Mouse (Mus musculus): Measurements from ENCODE around the gene Ampd2. TPM values are rescaled to one million over a fixed set of nuclear protein-coding genes. Genes with fewer than 3 reads are reported as not detected.

The Ampd2 gene
- polyA plus RNA-seq, 1 experiment from 2014 or later: 18.2 TPM

DNA sequence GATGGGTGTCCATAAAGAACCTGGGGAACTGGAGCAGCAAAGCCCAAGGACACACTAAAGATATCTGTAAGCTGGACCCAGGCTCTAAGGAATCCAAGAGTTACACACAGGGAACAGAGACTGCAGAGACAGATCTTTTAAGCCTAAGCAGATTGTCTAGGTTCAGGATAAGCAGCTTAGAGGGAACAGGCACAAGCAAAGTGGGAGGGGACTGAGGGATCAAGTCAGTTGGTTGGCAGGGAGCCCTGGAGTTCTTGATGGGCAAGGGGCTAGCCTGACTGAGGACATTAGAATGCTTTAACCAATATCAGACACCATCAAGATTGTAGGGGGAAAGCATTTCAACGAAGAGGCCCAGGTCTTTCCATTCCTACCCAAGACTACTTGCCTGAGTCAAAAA is 7.7 kb upstream of the Ampd2 start:
- H3K27ac ChIP-seq (ENCODE audit: low read depth, low read length): no peak overlapping the region
- no peaks in the 10 kb centered on the region for H3K36me3 ChIP-seq (ENCODE audit: control insufficient read depth, insufficient read depth)
- H3K4me2 ChIP-seq (replicated peaks; ENCODE audit: low read depth): no peak overlapping the region
- H3K4me3 ChIP-seq (ENCODE audit: low read depth, low read length): no peak overlapping the region
- ATAC-seq: no peak
- no peaks in the 10 kb centered on the region for H3K27me3 ChIP-seq (replicated peaks; ENCODE audit: control insufficient read depth, insufficient read depth, low read length)
- WGBS: 88% methylated on average over 1 of the region's 1 CpGs
- H3K9ac ChIP-seq (ENCODE audit: low read depth, low read length): no peak overlapping the region
- TF ChIP-seq CTCF (IDR thresholded peaks at IDR 0.05; ENCODE audit: low read depth): no peak
- H3K4me1 ChIP-seq (replicated peaks; ENCODE audit: control insufficient read depth, insufficient read depth, low read length): no peaks in the 10 kb centered on the region
- H3K9me3 ChIP-seq (ENCODE audit: control insufficient read depth): no peaks in the 10 kb centered on the region

- no peak overlapping the region for H3K4me2 ChIP-seq (replicated peaks; ENCODE audit: low read depth)
- no peaks in the 10 kb centered on the region for H3K4me1 ChIP-seq (replicated peaks; ENCODE audit: control insufficient read depth, insufficient read depth, low read length)
- ATAC-seq: no peak
- WGBS: 71% methylated on average over 6 of the region's 6 CpGs
- no peaks in the 10 kb centered on the region for H3K36me3 ChIP-seq (ENCODE audit: control insufficient read depth, insufficient read depth)
- H3K27ac ChIP-seq (ENCODE audit: low read depth, low read length): no peak overlapping the region
- TF ChIP-seq CTCF (IDR thresholded peaks at IDR 0.05; ENCODE audit: low read depth): no peak
- H3K9me3 ChIP-seq (ENCODE audit: control insufficient read depth): no peaks in the 10 kb centered on the region
- no peaks in the 10 kb centered on the region for H3K27me3 ChIP-seq (replicated peaks; ENCODE audit: control insufficient read depth, insufficient read depth, low read length)
- no peak overlapping the region for H3K9ac ChIP-seq (ENCODE audit: low read depth, low read length)
- no peak overlapping the region for H3K4me3 ChIP-seq (ENCODE audit: low read depth, low read length)
These were observed 6.9 kb upstream of the Ampd2 start for GRCm38 (mm10) chr3:108093306-108093705.

DNA sequence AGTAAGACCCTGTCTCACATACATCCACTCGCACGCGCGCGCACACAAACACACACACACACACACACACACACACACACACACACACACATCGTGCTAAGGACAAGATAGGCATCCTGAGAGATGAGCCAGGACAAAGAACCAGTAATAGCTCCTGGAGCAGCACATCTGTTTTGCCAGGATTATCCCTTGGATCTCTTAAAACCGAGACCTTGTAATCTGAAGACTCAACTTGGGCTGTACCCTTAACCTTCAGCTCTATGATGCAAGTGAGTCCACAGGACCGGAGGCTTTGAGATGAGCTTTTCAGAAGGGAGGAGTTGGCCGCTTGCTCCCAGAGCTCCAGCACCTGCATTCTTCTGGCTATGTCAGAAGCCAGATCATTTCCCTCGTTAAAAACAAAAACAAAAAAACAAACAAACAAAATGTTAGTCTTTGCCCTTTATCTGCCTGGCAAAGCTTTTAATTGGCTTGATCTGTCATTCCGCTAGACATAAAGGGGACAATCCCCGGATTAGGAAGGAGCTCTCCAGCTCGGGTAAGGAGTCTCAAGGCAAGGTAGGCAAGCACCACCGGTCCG is 6.2 kb upstream of the Ampd2 start, which contains the start of gene Gnat2:
Gene Gnat2 (plus strand): TSS at position 254 of the 580 bp plus-strand sequence.
- H3K27ac ChIP-seq (ENCODE audit: low read depth, low read length): no peak within 1 kb of the TSS
- H3K9ac ChIP-seq (ENCODE audit: low read depth, low read length): no peak within 1 kb of the TSS
- H3K9me3 ChIP-seq (ENCODE audit: control insufficient read depth): no peaks in the 10 kb centered on the region
- 78% methylated on average over 15 of the region's 15 CpGs for WGBS
- ATAC-seq: no peak
- no peak within 1 kb of the TSS for H3K4me2 ChIP-seq (replicated peaks; ENCODE audit: low read depth)
- no peak within 1 kb of the TSS for H3K4me3 ChIP-seq (ENCODE audit: low read depth, low read length)
- TF ChIP-seq CTCF (IDR thresholded peaks at IDR 0.05; ENCODE audit: low read depth): no peak
- no peaks in the 10 kb centered on the region for H3K27me3 ChIP-seq (replicated peaks; ENCODE audit: control insufficient read depth, insufficient read depth, low read length)
- H3K4me1 ChIP-seq (replicated peaks; ENCODE audit: control insufficient read depth, insufficient read depth, low read length): no peaks in the 10 kb centered on the region
- H3K36me3 ChIP-seq (ENCODE audit: control insufficient read depth, insufficient read depth): no peaks in the 10 kb centered on the region

DNA sequence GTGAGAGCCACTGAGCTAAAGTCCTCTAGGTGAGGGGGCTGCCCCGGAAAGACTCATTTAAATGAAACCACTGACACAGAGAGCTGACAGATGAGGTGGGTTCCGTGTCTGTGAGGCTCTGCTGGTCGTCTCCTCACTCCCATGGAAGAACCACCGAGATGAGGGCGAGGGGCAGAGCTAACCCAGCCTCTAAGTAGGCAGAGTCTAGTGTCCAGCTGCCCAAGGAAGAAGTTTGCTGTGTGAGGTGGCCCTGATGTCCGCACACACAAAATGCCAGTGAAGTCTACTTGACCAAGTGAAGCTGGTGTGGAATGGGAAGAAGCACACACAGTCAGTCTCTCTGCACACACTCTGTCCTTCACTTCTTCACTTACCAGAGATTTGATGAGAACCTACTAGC is 5.6 kb upstream of the Ampd2 start:
- H3K4me3 ChIP-seq (ENCODE audit: low read depth, low read length): no peak overlapping the region
- no peak for TF ChIP-seq CTCF (IDR thresholded peaks at IDR 0.05; ENCODE audit: low read depth)
- H3K9me3 ChIP-seq (ENCODE audit: control insufficient read depth): no peaks in the 10 kb centered on the region
- 0 out of 2 replicates have a peak, but pooled peaks cover under 1% of the 10 kb centered on the region for H3K4me1 ChIP-seq (replicated peaks; ENCODE audit: control insufficient read depth, insufficient read depth, low read length)
- H3K27me3 ChIP-seq (replicated peaks; ENCODE audit: control insufficient read depth, insufficient read depth, low read length): no peaks in the 10 kb centered on the region
- no peak overlapping the region for H3K4me2 ChIP-seq (replicated peaks; ENCODE audit: low read depth)
- H3K36me3 ChIP-seq (ENCODE audit: control insufficient read depth, insufficient read depth): no peaks in the 10 kb centered on the region
- no peak overlapping the region for H3K27ac ChIP-seq (ENCODE audit: low read depth, low read length)
- H3K9ac ChIP-seq (ENCODE audit: low read depth, low read length): no peak overlapping the region
- 67% methylated on average over 6 of the region's 6 CpGs for WGBS
- no peak for ATAC-seq

DNA sequence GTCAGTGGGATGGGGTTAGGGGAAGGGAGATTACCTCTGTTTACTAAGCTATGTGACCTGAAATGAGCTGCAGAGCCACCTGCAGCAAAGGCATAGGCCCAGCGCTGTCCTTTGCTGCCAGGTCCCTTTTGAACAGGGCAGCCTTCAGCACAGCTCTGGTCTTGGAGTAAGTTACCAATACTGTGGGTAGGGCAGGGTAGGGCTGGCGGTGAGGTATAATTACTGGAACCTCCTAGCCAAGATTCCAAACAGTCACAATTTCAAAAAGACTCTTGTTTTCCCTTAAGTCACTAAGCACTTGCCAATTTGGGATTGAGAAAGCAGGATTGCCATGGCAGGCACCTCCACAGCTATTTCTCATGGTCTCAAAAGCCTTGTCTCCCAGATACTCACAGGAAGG is 4.1 kb upstream of the Ampd2 start:
- no peak overlapping the region for H3K4me3 ChIP-seq (ENCODE audit: low read depth, low read length)
- 80% methylated on average over 2 of the region's 2 CpGs for WGBS
- H3K9me3 ChIP-seq (ENCODE audit: control insufficient read depth): no peaks in the 10 kb centered on the region
- no peak overlapping the region for H3K4me2 ChIP-seq (replicated peaks; ENCODE audit: low read depth)
- no peak overlapping the region for H3K9ac ChIP-seq (ENCODE audit: low read depth, low read length)
- H3K4me1 ChIP-seq (replicated peaks; ENCODE audit: control insufficient read depth, insufficient read depth, low read length): peaks cover 4% of the 10 kb centered on the region; the same call in 1 of the 2 replicates
- no peaks in the 10 kb centered on the region for H3K36me3 ChIP-seq (ENCODE audit: control insufficient read depth, insufficient read depth)
- no peak for TF ChIP-seq CTCF (IDR thresholded peaks at IDR 0.05; ENCODE audit: low read depth)
- no peaks in the 10 kb centered on the region for H3K27me3 ChIP-seq (replicated peaks; ENCODE audit: control insufficient read depth, insufficient read depth, low read length)
- no peak for ATAC-seq
- H3K27ac ChIP-seq (ENCODE audit: low read depth, low read length): no peak overlapping the region

- Histone ChIP-seq H3K4me3 (ENCODE audit: low read depth, low read length) (no peak overlapping the region), H3K9me3 (ENCODE audit: control insufficient read depth) (no peaks in the 10 kb centered on the region), H3K36me3 (ENCODE audit: control insufficient read depth, insufficient read depth) (no peaks in the 10 kb centered on the region), H3K9ac (ENCODE audit: low read depth, low read length) (no peak overlapping the region), H3K4me1 (replicated peaks; ENCODE audit: control insufficient read depth, insufficient read depth, low read length) (peaks cover 4% of the 10 kb centered on the region; the same call in 1 of the 2 replicates), H3K4me2 (replicated peaks; ENCODE audit: low read depth) (no peak overlapping the region), H3K27me3 (replicated peaks; ENCODE audit: control insufficient read depth, insufficient read depth, low read length) (no peaks in the 10 kb centered on the region), H3K27ac (ENCODE audit: low read depth, low read length) (no peak overlapping the region)
- no peak for TF ChIP-seq CTCF (IDR thresholded peaks at IDR 0.05; ENCODE audit: low read depth)
- no peak for ATAC-seq
- WGBS: 47% methylated on average over 2 of the region's 2 CpGs
These were observed 3.5 kb upstream of the Ampd2 start for GRCm38 (mm10) chr3:108089916-108090315.

Data from intestine, postnatal 0 days (tissue).